Mouse (Mus musculus): ENCODE data around the gene 1110008P14Rik.

Gene 1110008P14Rik

GRCm38 (mm10) chr2:32342539-32343350 lies 39.0 kb downstream of the 1110008P14Rik start:
- no peak for DNase-seq (ENCODE audit: low read depth, low spot score)

GRCm38 (mm10) chr2:32342039-32342438 lies 39.7 kb downstream of the 1110008P14Rik start:
- DNase-seq (ENCODE audit: low read depth, low spot score) = no peak

GRCm38 (mm10) chr2:32341634-32341939 lies 40.2 kb downstream of the 1110008P14Rik start:
- no peak for DNase-seq (ENCODE audit: low read depth, low spot score)

- no peak for DNase-seq (ENCODE audit: low read depth, low spot score)
Observed at GRCm38 (mm10) chr2:32340836-32341633, 40.7 kb downstream of the 1110008P14Rik start.

GRCm38 (mm10) chr2:32339912-32340642 lies 41.7 kb downstream of the 1110008P14Rik start:
- DNase-seq (ENCODE audit: low read depth, low spot score) = no peak

- DNase-seq (ENCODE audit: low read depth, low spot score) = no peak
Observed at GRCm38 (mm10) chr2:32335888-32336287, 45.9 kb downstream of the 1110008P14Rik start.

- DNase-seq (ENCODE audit: low read depth, low spot score) = no peak
Observed at GRCm38 (mm10) chr2:32332159-32332558, 49.6 kb downstream of the 1110008P14Rik start.

GRCm38 (mm10) chr2:32329531-32329930 lies 52.2 kb downstream of the 1110008P14Rik start:
- no peak for DNase-seq (ENCODE audit: low read depth, low spot score)

GRCm38 (mm10) chr2:32328911-32329460 lies 52.8 kb downstream of the 1110008P14Rik start:
- DNase-seq (ENCODE audit: low read depth, low spot score) = peak; percentile 54

- DNase-seq (ENCODE audit: low read depth, low spot score) = no peak
Observed at GRCm38 (mm10) chr2:32327200-32327599, 54.5 kb downstream of the 1110008P14Rik start.

Measured in mesoderm, embryonic 11.5 days (tissue).